Mouse (Mus musculus) hindlimb bud, embryonic 11.5 days (tissue): ENCODE data around the gene Map3k21.

ENCODE experiments used
- DNase-seq: peaks from one replicate; pipeline ENCODE4 v3.0.0-alpha.2; 2012; ENCODE audit warnings: low read depth, low spot score; ENCODE audit errors: extremely low spot score

The Map3k21 gene

DNA sequence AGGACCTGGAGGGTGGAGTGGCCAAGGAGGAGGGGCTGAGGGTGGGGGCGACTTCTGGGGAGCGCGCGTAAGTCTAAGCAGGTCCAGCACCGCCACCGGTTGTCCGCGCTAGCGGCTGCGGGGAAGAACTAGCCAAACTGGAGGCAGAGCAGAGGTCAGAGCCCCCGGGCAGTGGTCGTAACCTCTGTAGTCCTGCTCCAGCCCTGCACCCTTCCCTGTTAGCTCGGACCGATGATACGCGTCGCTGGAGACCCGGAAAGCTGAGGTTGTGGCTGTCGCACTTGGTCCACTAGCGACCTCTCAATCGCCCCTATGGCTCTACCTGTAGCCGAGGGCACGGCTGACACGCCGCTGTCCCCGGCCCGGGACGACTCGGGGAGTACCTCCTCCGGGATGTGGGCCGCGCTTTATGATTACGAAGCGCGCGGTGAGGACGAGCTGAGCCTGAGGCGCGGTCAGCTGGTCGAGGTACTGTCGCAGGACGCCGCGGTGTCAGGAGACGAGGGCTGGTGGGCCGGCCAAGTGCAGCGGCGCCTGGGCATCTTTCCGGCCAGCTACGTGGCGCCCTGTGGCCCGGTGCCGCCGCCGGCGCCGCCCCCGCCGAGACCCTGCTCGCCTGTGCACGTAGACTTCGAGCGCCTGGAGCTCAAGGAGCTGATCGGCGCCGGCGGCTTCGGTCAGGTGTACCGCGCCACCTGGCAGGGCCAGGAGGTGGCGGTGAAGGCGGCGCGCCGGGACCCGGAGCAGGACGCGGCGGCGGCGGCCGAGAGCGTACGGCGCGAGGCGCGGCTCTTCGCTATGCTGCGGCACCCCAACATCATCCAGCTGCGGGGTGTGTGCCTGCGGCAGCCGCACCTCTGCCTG, at the start of gene Map3k21:
Map3k21 (plus strand) TSS at position 86 of the 864 bp plus-strand sequence.
- DNase-seq, result no peak

DNA sequence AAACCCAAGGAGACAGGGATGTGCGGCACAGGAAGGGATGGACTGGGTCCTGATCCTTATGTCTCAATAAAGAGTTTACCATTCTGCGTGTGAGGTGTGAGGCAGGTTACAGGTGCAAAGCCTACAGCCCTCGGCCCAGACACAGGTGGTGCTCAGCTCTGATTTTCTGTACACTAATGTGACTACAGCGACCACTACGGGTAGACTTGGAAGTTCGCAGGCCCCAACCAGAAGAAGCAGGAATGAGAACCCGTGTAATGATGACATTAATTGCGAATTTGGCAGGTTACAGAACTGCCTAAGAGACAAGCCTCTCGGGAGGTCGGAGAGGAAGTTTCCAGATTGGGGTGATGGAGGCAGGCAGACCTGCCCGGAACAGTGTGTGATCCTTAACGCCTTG, 44.1 kb upstream of the Map3k21 start:
- DNase-seq, result no peak

DNA sequence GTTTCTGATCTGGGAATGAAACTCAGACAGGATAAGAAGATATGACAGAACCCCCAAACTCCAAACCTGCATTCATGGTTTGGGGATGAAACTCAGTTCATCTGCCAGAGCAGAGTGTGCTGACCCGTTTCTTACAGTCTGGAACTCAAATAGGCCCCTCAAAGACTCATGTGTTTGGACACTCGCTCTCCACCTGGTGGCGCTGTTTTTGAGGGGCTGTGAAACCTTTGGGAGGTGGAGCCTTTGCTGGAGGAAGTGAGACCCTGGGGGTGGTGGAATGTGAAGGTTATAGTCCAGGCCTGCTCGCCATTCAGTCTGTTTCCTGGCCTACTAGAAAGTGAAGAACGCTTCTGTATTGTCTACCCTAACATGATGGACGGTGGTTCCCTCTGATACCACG, 41.7 kb upstream of the Map3k21 start:
- no peak for DNase-seq

DNA sequence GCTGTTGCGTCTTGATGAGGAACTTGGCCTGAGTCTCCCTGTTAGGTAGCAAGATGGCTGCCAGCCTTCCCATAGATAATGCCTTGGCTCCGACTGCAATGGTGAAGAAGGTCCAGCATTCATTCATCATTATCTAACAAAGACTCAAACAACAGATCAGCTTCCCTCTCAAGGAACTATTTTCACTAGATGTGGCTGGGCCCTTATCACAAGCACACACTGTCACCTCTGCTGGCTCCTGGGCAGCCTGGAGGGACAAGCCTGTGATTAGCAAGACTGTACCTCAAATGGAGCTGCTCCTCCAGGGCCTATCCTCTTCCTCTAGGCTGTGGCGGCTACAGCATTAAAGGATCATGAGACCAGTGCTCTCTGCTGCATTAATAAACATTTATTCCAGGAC, 40.5 kb upstream of the Map3k21 start:
- no peak for DNase-seq

DNA sequence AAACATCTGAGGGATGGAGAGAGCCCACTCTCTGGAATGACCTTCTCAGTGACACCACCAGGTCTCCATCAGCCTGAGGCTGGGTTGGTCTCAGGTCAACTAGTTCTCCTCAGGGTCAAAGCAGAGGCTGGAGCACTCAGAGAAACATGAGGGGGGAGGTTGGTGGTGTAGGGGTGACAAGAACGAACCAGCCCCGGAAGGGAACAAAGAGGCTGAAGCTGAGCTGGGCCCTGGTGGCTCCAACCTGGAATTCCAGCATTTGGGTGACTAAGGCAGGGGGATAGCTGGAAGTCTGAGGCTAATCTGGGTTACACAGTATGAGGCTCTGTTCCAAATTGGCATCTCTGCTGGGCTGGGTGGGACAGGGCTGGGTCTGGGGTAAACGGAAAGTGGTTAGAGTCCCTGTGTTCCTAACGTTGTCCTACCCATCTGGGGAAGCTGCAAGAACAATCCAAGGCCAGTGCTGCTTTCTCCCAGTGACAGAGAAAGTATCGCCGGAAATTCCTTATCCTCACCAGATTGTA, 40.0 kb upstream of the Map3k21 start:
- DNase-seq, result no peak

DNA sequence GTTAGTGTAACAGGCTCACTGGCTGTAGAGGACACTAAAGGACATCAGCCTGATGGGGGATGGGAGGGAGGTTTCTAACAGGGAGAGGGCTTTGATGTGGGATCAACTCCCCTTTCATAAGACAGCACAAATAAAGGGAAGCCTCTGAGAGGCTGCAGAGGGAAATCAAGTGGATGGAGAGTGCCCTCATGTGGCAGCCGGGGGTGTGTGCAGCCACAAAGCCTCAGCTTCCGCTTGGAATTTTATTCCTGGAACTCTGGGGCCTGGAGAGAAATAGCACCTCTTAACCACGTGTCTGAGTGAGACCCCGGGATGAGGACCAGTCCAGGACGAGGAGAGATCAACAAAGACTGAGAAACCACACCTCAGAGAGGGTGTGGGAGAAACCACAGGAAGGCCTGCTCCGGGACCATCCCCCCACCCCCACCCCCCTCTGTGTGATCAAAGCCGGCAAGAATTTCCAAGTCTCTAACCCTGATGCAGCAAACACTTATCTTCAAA, 39.4 kb upstream of the Map3k21 start:
- DNase-seq, result no peak

DNA sequence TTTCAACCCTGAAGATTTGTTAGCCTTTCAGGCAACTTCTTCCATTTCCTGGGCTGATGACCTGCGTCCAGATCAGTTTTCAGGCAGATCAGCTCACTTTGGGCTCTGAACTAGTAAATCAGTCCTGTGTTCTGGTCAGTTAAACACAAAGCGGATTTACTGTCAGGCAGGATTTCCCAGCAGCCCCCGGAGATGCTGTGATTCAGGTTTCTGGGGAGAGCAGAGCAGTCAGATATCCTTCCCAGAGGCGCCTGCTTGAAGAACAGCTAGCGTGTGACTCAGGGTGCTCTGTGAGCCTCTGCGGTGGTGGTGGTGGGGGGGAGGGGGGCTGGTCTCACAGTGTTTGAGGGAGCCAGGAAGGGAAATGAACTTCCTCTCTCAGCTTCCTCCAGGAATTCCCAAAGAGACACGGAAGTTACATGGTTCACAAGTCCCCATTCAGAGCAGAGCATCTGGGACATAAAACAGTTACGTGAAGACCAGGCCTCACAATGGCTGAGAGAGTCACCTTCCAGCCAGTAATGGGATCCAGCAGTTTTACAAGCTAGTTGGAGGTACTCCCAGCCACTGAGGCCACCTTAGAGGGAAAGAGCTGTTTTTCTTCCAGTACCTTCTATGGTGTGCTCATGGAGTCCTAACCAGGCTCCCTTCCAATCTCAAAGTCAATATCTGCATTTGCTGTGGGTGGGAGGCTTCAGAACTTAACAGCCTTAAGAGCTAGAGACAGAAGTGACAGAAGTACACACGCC, 37.6 kb upstream of the Map3k21 start:
- no peak for DNase-seq

DNA sequence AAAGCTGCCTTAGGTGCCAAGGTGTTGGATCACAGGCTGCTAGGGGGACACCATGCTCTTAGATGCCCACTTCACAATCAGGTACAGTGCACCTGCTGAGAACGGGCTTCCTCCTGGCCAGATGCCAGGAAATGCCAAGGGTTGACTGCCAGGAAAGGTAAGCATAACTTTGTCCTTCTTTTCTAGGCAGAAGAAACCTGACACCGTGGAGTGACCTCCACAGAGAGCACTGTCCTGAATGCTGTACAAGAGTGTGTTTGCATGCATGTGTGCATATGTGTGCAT, 37.1 kb upstream of the Map3k21 start:
- DNase-seq, result no peak

DNA sequence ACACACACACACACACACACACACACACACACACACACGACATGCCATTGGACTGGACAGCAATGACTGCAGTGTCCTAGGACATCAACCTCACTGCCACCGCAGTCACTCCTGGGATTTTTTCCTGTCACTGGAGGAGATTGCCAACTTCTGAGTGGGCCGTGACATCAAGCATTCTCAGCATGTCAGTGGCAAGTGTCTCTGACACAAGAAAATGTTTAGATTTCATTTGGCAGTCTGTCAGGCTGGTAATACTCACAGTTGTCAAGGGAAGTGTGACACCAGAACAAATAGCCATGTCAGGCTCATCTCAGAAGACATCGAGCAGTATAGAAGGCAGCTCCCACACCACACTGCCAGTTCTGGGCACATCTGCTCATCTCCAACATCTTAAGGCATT, 29.8 kb upstream of the Map3k21 start:
- DNase-seq, result no peak

DNA sequence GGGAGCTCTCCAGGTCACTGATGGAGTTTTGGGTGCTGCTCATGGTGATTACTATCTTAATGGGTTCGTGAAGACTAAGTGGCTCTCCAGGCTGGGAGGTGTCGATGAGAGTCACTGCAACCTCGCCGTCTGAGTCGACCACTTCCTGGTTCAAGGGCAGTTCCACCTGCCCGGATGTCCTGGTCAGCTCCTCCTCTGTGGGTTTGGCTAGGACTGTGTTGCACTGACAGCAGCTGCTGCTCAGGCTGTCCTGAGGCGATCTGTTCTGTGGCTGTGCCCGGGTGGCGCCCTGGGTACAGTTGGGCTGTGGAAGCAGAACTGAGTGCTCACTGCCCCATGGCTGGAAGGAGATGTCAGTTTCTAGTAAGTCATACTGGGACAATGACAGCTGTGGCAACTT, 22.7 kb upstream of the Map3k21 start:
- DNase-seq, result no peak

DNA sequence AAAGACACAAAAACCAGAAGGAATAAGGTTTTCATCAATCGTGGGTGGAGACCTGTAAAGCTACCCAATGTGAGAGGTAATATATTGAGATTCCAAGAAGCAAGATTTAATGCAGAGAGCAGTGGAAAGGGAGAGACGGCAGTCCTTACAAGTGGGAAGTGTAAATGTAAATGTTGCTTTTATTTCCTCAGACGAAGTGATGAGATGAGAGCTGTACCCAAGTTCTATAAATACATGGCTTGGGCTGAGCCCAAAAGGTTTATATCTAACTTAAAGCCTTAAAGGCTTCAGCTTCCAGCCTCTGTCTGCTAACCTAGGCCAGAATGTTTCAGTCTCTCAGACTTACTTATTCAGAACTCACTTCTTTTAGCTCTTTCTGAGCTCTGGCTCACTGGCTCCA, 20.3 kb upstream of the Map3k21 start:
- DNase-seq, result no peak

DNA sequence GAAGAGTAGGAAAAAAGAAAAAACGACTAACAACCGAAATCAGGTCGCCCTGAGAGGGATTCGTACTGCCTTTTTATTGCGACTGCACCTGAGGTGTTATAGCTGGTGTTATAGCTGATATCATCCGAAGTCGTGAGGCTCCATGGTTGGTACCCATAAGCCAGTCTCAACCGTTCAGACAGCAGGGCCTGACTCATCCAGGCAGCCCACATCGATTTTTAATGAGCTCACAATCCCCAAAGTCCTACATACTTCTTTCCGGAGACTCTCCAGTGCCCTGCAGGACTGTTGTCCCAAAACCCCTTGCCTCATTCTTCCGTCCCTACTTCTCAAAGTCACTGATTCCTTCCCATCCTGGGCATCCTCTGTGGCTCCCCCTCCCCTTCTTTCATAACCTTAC, 12.9 kb upstream of the Map3k21 start:
- no peak for DNase-seq

DNA sequence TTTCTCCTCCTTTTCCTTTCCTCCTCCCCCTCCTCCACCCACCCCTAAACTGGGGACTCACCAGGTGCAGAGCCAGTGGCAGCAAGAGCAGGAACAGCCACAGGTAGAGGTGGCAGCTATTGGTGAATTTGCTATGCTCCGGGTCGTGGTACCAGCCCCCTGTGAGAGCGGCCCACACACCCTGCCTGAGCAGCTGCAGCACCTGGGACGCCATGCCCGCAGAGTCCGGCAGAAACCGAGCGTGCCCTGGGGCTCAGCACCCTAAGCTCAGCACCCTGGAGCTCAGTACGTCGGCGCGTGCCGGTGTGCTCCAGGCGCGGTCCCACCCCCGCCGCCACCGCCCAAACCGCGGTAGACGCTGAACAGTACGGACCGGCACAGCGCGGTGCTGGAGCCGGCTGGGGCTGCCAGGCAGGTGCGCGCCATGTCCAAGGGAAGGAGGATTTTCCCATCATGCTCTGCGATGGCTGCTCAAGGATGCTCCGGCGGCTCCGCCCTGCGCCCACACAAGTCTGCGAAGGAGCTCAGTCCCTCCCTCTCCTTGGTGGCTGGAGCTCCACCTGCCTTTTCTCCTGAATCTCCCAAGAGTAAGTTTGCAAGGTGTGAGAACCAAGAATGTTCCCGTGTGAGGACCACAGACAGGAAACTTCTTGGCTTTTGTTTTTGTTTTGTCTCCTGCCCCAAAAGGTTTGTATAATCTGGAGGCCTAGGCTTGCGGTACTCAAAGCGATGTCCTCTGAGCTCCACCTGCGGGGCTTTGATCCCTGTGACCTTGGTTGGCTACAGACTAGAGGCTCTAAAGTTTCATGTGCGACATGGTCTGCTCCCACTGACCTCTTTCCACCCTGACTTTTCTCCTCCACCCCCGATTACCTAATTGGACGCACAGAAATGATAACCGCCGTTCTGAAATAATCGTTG, 12.1 kb upstream of the Map3k21 start, which contains the start of gene Pcnx2:
Pcnx2 (minus strand) TSS at position 450 of the 921 bp plus-strand sequence.
- no peak for DNase-seq

DNA sequence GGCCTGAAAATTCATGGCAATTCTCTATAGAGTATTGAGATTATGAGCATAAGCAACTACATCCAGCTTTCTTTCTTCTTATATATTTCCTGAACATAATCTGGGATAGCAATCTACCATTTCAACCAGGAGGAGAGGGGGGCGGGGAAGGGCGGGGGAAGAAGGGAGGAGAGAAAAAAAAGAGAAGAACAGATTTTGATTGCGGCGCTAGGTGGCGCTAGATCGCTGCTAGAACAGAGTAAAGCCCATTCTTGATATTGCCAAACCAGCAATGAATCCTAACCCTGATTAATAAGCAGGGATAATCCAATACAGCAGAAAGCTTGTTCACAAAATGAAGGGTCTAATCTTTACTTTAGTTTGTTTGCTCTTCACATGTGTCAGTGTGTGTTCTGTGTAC, 11.4 kb upstream of the Map3k21 start:
- DNase-seq, result peak; percentile 50

DNA sequence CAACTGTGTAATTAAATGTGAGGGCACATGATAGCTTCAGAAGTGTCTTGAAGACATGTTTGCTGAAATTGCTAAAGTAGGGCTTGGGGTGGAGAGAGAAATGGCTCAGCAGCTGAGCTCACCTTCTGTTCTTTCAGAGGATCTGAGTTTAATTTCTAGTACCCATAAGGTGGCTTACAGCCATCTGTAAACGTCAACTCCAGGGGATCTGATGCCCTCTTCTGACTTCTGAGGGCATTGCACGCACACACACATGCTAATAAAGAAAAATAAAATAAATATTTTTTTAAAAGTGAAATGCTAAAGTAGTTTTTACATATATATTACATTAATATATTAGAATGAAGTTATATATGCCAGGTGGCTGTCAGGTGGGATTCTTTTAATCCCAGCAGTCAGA, 9.1 kb upstream of the Map3k21 start:
- DNase-seq, result no peak

DNA sequence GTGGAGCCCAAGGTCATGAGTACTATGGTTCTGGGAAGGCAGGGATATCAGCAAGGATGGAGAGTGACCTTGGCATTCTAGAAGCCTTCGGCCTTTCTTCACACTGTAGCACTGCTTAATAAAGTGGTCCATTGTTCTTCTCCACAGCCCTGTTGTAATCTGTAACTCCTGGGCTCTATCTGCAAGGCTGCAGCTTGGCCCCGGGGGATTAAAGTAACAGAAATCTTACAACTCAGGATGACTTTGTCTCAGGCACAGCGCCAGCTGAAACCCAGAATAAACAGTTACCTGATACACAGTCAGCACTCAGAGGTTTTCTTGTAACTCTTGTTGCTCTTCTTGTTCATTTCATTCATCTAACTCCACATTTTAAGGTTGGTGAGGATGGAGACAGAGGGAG, 7.7 kb upstream of the Map3k21 start:
- no peak for DNase-seq

DNA sequence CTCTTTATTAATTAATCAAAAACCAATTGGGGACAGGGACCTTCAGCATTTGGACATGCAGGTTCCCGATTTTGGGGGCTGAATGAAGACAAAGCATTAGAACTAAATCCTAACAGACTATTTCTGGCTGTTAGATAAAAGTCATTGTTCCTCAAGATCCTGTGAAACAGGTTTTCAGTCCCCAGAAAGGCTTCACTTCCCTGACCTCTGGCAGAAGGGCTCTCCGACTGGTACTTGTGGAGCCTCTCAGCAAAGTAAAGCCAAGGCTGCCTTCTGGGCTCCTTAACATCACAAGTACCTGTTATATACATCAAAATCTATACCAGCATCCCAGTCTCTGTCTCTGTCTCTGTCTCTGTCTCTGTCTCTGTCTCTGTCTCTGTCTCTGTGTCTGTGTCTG, 4.9 kb upstream of the Map3k21 start:
- no peak for DNase-seq

DNA sequence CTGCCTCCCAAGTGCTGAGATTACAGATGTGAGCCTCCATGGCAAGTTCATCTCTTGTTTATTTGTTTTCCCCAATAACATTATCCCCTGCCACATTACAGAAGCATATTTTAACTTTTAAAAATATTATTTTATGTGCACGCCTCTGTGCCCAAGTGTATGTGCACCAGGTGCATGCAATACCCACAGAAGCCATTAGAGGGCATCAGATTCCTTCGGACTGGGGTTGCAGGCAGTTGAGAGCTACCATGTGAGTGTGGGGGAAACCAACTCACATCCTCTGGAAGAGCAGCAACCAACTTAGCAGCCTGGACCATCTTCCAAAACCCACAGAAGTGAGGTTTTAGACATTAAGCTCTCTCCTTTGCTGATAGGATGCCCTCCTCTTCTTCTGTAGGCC, 2.9 kb upstream of the Map3k21 start:
- no peak for DNase-seq

DNA sequence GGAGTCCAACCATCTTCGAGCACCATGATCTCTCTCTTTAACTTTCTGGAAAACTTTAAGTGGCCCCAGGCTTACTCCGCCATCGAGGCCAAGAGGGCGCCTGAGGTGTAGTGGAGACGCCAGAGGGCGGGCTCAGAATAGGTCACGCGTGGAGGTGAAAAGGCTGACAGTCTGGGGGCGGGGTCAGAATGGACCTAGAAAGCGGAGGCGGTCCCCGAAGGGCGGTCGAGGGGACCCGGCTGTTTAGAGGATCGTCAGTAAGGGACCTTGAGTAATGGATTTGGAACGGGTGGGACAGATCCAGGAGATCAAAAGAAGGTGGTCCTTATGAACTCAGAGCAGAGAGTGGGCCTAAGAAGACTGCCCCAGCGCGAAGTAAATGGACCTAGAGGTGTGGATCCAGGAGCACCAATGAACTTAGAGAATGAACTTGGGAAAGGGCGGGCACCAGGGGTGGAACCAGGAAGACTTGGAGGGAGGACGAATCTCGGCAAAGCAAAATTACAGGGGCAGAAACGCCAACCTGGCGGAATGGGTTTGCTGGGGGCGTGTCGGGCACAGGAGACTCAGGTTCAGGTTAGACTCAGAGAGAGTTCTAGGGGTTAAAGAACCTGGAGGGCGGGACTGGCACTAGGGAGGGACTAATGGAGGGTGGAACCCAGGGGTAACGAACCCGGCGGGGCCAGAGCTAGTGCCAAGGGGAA, 437 bp upstream of the Map3k21 start:
- no peak for DNase-seq

DNA sequence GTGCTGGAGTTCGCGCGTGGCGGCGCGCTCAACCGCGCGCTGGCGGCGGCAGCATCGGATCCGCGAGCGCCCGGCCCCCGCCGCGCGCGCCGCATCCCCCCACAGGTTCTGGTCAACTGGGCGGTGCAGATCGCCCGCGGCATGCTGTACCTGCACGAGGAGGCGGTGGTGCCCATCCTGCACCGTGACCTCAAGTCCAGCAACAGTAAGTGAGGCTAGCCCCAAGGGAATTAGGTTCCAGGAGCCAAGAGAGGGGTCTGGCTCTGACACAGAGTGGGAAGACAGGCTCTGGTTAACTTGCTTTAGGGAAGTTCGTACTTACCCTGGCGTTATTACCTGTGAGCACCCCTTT, 955 bp downstream of the Map3k21 start:
- no peak for DNase-seq

DNA sequence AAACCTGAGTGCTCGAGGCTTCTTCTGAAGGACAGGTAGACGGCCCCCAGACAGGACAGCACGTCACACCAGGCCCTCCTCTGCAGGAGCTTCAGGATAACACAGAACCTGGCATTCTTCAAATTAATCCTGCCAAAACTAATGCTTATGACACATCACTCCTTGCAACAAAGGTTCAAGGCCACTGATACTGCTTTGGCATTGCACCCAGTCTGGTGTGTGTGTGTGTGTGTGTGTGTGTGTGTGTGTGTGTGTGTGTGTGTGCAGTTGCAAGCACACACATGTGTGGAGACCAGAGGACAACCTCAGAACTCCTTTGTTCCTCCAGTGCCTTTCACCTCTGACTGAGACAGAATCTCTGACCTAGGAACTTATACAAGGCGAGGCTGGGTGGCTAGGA, 3.0 kb downstream of the Map3k21 start:
- DNase-seq, result no peak
